Mouse (Mus musculus) hindbrain, embryonic 15.5 days (tissue): ENCODE results near the gene Nuak2. TPM values are rescaled to one million over a fixed set of nuclear protein-coding genes. Genes with fewer than 3 reads are reported as not detected.
"Not testable (repeated sequence)": the region's sequence is repeated elsewhere in the genome, so short reads cannot be mapped to it uniquely, and the experiment has no call there.

ENCODE experiments used
- ATAC-seq: fragments of 200-750 bp; cut with Nextera tagmentation; 2 replicates; pipeline ENCODE4 v1.8.0; 2017; ENCODE audit warnings: low read depth, moderate number of reproducible peaks, moderate TSS enrichment; ENCODE audit not compliant: low FRiP score
- H3K27ac ChIP-seq: fragments of 300-500 bp; sonication (generic); replicated peaks from 2 replicates; pipeline ENCODE4 v1.5.1; 2015; ENCODE audit warnings: mild to moderate bottlenecking, inconsistent platforms
- H3K27me3 ChIP-seq: fragments of 300-500 bp; sonication (generic); 2 replicates; pipeline ENCODE4 v1.6.1; 2015; ENCODE audit warnings: control low read depth, inconsistent platforms
- H3K36me3 ChIP-seq: fragments of 300-500 bp; sonication (generic); 2 replicates; pipeline ENCODE4 v1.6.1; 2015; ENCODE audit warnings: control low read depth, inconsistent platforms
- H3K4me1 ChIP-seq: fragments of 300-500 bp; sonication (generic); replicated peaks from 2 replicates; pipeline ENCODE4 v1.6.1; 2015; ENCODE audit warnings: control low read depth, inconsistent platforms
- H3K4me2 ChIP-seq: fragments of 300-500 bp; sonication (generic); 2 replicates; pipeline ENCODE4 v1.6.1; 2015; ENCODE audit warnings: moderate library complexity, mild to moderate bottlenecking, inconsistent platforms
- H3K4me3 ChIP-seq: fragments of 300-500 bp; sonication (generic); 2 replicates; pipeline ENCODE4 v1.5.1; 2015; ENCODE audit warnings: mild to moderate bottlenecking, inconsistent platforms
- H3K9ac ChIP-seq: fragments of 300-500 bp; sonication (generic); 2 replicates; pipeline ENCODE4 v1.6.1; 2015; ENCODE audit warnings: inconsistent platforms
- H3K9me3 ChIP-seq: fragments of 300-500 bp; sonication (generic); 2 replicates; pipeline ENCODE4 v1.6.1; 2016; ENCODE audit warnings: control low read depth, inconsistent platforms
- WGBS: fragments of 180-500 bp; shearing (Covaris S2); methylation state at CpG from one replicate; pipeline ENCODE4 v1.1.7; 2015; 5-methylcytosine and 5-hydroxymethylcytosine counted together
- polyA plus RNA-seq: library from polyadenylated mRNA; unstranded; fragments of >200 nt; fragmentation: Nextera tagmentation; extraction: Ambion mirVana; gene quantifications from 2 replicates; pipeline ENCODE4 v1.2.1, GENCODE M21; 2015

The Nuak2 gene
- 12.9 and 24.2 TPM in 2 replicates for polyA plus RNA-seq

DNA sequence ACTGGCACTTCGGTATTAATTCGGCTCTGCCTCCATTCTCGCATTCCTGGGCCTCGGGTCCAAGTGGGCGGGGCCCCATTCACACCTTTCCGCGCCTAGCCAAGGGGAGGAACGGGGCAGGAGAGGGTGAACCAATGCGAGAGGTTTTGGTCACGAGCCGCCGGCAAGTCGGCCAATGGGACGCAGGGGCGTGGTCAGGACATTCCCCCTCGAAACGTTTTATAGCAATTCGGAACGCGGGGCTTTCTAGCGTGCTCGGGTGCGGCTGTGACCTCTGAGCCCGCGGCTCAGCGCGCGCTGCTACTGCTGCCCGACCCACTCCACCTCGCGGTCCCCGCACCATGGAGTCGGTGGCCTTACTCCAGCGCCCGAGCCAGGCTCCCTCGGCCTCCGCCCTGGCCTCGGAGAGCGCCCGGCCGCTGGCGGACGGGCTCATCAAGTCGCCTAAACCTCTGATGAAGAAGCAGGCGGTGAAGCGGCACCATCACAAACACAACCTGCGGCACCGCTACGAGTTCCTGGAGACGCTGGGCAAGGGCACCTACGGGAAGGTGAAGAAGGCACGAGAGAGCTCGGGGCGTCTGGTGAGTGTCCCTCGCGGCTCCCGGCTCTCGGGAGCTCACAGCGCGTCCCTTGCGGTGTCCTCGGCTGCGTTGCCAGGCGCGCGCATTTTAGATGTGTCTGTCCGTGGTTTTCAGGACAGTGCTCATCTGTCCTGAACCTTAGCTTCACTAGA is at the start of gene Nuak2:
Nuak2 (plus strand) TSS at position 238 of the 736 bp plus-strand sequence.
- H3K27ac ChIP-seq = peak within 1 kb of the TSS; percentile 26
- peak; percentile 88 for ATAC-seq

DNA sequence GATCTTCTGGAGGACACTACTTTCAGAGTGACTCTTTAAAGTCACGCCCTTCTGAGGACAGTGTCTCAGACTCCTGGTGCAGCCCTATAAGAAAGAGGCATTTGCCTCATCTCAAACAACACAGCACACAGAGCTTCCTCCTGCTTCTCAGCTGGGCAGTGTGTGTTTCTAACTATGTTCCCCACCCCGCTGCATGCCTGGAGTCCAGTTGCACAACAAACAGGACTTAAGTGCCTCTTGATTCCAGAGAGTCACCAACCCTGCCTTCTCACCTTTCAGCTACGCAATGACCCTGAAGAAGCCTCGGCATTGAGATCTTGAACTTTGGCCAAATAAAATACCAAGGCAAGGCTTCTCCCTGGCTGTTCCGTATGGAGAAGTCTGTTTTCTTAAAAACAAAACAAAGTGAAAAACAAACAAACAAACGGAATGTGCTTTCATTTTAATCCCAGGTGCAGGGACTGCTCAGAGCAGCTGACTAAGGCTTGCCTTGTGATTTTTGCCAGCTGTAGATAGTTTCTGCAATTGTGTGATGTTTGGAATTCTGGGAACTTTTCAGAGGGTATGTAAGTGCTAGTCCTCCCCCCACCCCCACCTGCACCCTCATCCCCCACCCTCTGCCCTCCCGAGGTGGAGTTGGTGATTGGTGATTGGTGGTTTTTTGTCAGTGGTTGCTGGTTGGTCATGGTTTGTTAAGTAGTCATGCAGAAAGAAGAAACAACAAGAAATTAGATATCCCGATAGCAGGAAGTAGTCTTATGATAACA is 49.0 kb upstream of the Nuak2 start:
- Histone ChIP-seq H3K36me3 (no peaks in the 10 kb centered on the region), H3K27ac (no peak overlapping the region), H3K4me2 (no peak overlapping the region), H3K9ac (no peak overlapping the region), H3K4me3 (no peak overlapping the region), H3K9me3 (no peaks in the 10 kb centered on the region), H3K4me1 (peaks cover 12% of the 10 kb centered on the region), H3K27me3 (no peaks in the 10 kb centered on the region)
- no peak for ATAC-seq
- 66% methylated on average over 8 of the region's 8 CpGs for whole genome bisulfite sequencing

More for the DNA sequence above, at the start of gene Nuak2:
- Histone ChIP-seq H3K4me3 (peak within 1 kb of the TSS; percentile 73), H3K27me3 (peaks cover 5% of the 10 kb centered on the region; the same call in 1 of the 2 replicates), H3K4me2 (peak within 1 kb of the TSS; percentile 85), H3K9ac (peak within 1 kb of the TSS; percentile 70), H3K9me3 (no peaks in the 10 kb centered on the region), H3K36me3 (no peaks in the 10 kb centered on the region), H3K4me1 (peaks cover 44% of the 10 kb centered on the region)
- WGBS = 0% methylated on average over 67 of the region's 67 CpGs

DNA sequence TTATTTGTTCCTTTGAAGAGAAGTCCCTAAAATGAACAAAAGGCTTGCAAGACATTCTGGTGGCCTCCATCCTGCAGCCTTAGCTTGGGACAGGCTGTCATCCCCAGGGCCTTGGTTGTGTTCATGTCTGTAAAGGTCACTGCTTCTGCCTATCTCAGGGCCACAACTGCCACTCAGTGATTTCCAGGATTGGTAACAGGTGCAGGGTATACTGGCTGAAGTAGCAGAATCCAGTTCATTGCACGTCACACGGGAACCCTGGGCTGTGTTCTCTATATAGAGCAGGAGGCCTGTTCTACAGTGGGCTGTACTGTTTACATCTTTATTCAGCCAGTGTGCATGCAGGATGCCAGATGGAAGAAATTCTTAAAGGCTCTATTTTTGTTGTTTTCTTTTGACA is 48.0 kb upstream of the Nuak2 start:
- H3K4me2 ChIP-seq = no peak overlapping the region
- no peak overlapping the region for H3K4me3 ChIP-seq
- H3K36me3 ChIP-seq = no peaks in the 10 kb centered on the region
- 61% methylated on average over 2 of the region's 2 CpGs for WGBS
- H3K27ac ChIP-seq = no peak overlapping the region
- no peaks in the 10 kb centered on the region for H3K27me3 ChIP-seq
- no peak overlapping the region for H3K9ac ChIP-seq
- no peak for ATAC-seq
- H3K9me3 ChIP-seq = no peaks in the 10 kb centered on the region
- peaks cover 12% of the 10 kb centered on the region for H3K4me1 ChIP-seq

DNA sequence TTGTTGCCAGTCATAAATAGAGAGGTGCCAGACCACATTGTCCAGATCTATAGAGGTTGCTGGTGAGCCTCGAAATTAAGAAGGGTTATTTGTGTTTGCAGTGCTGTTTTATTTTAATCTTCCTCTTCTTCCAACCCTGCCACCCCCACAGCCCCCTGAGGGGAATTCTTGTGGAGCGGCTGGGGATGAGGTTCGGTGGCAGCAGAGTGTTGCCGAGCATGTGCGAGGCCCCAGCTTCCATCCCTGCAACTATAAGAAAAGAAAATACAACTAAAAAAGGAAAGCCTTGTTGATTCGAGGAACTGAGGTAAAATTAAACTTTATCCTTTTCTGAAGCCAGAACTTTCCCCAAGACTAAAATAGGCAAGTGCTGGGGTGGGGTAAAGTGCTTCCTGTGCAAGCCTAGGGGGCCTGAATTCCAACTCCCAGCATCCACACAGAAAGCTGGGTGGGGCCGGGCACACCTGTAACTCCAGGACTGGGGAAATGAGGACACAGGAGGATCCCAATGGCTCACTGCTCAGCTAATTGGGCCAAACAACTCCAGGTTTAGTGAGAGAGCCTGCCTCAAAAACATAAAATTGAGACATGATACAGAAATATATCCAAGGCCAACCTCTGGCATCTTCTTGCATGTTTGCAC is 47.4 kb upstream of the Nuak2 start:
- Histone ChIP-seq H3K36me3 (no peaks in the 10 kb centered on the region), H3K27ac (no peak overlapping the region), H3K9me3 (no peaks in the 10 kb centered on the region), H3K4me2 (no peak overlapping the region), H3K4me1 (peaks cover 12% of the 10 kb centered on the region), H3K9ac (no peak overlapping the region), H3K27me3 (no peaks in the 10 kb centered on the region), H3K4me3 (no peak overlapping the region)
- 64% methylated on average over 7 of the region's 7 CpGs for WGBS
- ATAC-seq = no peak

DNA sequence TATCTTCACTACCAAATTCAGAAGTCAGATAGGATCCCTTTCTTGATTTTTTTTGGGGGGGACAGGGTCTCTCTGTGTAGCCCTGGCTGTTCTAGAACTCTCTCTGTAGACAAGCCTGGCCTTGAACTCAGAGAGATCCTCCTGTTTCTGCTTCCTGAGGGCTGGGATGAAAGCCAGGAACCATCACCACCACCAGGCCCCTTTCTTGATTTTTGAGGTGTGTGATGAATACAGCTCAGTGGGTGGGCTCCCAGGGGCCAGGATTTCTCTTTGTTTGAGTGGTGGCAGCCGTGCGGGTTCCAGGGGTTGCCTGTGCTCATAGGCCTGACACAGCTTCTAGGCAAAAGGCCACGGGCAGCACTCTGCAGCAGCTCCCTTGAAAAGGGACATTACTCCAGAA is 44.7 kb upstream of the Nuak2 start:
- H3K9me3 ChIP-seq = no peaks in the 10 kb centered on the region
- ATAC-seq = no peak
- H3K36me3 ChIP-seq = no peaks in the 10 kb centered on the region

DNA sequence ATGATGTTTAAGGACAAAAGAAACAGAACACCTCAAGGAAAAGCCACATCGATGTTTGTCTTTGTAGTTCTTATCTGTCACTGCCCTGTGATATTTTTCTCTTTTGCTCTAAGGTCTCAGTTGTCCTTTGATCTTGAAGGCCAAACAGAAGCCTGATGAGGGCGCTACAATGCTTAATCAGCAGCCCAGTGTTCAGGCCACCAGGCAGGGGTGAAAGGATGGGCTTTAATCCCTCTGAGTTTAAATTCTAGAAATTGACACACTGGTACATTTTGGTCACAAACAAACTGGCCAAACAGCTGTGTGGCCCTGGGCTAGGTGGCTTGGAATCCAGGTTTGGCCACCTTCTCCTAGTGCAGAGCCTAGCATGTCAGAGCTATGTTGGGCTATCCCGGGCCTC is 39.2 kb upstream of the Nuak2 start:
- no peak overlapping the region for H3K9ac ChIP-seq
- H3K4me1 ChIP-seq = peaks cover 7% of the 10 kb centered on the region; the same call in 1 of the 2 replicates
- no peaks in the 10 kb centered on the region; the same call in 1 of the 2 replicates for H3K27me3 ChIP-seq
- H3K4me3 ChIP-seq = no peak overlapping the region
- H3K4me2 ChIP-seq = no peak overlapping the region
- no peaks in the 10 kb centered on the region for H3K9me3 ChIP-seq
- WGBS = 79% methylated on average over 3 of the region's 3 CpGs
- no peak for ATAC-seq
- no peaks in the 10 kb centered on the region for H3K36me3 ChIP-seq
- H3K27ac ChIP-seq = no peak overlapping the region

More for the DNA sequence above, 44.7 kb upstream of the Nuak2 start:
- WGBS = 46% methylated on average over 3 of the region's 3 CpGs
- Histone ChIP-seq H3K9ac (no peak overlapping the region), H3K4me3 (no peak overlapping the region), H3K4me1 (peaks cover 7% of the 10 kb centered on the region), H3K27me3 (no peaks in the 10 kb centered on the region), H3K4me2 (no peak overlapping the region), H3K27ac (no peak overlapping the region)

DNA sequence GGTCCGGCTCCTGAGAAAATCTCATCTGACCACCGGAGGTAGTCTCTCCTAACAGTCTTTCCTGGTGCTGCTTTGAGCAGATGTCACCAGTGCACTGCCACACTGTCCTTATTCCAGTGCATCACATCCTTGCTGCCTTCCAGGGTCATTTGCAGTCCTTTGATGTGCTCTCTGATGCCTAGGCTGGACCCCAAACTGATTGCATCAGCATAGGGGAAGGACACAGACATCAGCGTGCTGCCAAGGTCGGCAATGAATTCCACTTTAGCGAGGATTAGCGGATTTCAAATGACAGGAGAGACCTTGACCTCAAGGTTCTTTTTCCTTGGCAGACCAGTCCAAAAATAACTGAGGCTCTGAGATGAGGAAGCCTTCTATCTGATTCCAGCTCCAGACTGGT is 38.8 kb upstream of the Nuak2 start:
- no peak overlapping the region for H3K4me2 ChIP-seq
- H3K27me3 ChIP-seq = no peaks in the 10 kb centered on the region; the same call in 1 of the 2 replicates
- H3K27ac ChIP-seq = no peak overlapping the region
- 78% methylated on average over 6 of the region's 6 CpGs for WGBS
- H3K9me3 ChIP-seq = no peaks in the 10 kb centered on the region
- no peak overlapping the region for H3K9ac ChIP-seq
- no peak overlapping the region for H3K4me3 ChIP-seq
- peaks cover 12% of the 10 kb centered on the region for H3K4me1 ChIP-seq
- no peaks in the 10 kb centered on the region for H3K36me3 ChIP-seq
- ATAC-seq = no peak

DNA sequence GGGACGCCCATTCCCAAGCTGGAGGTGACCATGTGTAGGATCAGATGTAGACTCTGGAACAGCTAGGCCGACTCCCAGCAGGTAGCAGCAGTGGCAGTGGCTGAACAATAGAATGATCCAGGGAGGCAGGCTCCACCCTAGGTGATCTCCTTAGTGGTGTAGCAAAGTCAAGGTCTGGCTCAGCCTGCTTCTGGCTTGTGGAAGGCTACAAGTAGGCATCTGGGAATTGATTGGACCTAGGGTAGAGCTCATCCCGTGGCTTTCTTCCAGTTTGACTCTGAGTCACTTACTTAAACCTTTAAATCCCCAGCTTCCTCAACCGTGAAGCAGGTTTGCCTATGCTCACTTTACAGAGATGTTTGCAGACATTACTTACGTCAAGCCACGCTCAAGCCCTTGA is 35.3 kb upstream of the Nuak2 start:
- H3K4me1 ChIP-seq = peaks cover 30% of the 10 kb centered on the region
- not testable (repeated sequence) for ATAC-seq, H3K4me3 ChIP-seq, H3K27me3 ChIP-seq, H3K27ac ChIP-seq, H3K36me3 ChIP-seq, H3K9ac ChIP-seq, H3K9me3 ChIP-seq, H3K4me2 ChIP-seq
- WGBS = 80% methylated on average over 6 of the region's 6 CpGs

DNA sequence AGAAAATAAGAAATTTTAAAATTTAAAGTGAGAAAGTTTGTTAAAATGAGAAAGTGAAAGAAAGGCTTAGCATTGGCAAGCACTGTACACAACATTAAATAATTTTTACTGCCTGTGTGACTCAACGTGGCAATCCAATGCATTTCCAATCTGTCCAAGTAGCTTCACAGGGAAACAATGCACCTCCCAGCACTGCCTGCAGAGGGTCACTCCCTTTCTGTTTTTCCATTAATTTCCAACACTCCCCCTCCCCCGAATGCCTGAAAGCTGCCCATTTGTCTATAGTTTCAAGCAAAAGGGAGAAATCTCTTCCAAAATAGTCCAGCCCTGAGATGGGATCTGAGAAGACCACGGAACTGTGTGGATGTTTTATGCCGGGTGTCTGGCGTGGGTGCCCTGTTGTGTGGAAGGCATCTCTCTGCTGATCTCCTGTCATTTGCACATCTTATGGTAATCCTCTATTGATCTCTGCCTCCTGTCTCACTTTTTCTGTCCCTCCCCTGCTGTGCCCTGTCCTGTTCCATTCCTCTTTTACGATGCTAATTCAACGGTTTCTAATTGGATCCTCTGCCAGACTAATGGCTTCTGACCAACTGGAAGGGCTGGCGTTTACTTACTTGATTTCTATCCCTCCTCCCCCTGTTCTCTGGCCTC is 34.3 kb upstream of the Nuak2 start:
- no peaks in the 10 kb centered on the region for H3K9me3 ChIP-seq
- H3K4me1 ChIP-seq = peaks cover 30% of the 10 kb centered on the region
- no peaks in the 10 kb centered on the region; the same call in 1 of the 2 replicates for H3K27me3 ChIP-seq
- peak overlapping the region; percentile 11; the same call in 1 of the 2 replicates for H3K4me2 ChIP-seq
- ATAC-seq = peak; percentile 5; the same call in 1 of the 2 replicates
- H3K4me3 ChIP-seq = no peak overlapping the region
- H3K27ac ChIP-seq = peak overlapping the region; percentile 17; the same call in 1 of the 2 replicates
- no peaks in the 10 kb centered on the region for H3K36me3 ChIP-seq
- no peak overlapping the region for H3K9ac ChIP-seq
- WGBS = 7% methylated on average over 8 of the region's 8 CpGs

DNA sequence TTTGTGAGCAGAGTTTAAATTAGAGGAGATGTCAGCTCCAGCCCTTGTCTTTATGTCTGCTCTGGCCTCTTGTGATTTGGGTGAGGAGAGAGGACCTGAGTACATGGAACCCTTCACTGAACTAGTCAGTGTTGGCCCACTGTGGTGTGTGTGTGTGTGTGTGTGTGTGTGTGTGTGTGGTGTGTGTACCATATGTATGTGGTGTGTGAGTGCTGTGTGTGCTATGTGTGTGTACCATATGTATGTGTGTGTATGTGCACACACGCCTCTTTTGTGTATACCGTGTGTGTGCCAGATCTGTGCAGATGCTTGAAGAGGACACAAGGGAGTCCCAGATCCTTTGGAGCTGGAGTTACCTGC is 33.8 kb upstream of the Nuak2 start:
- Histone ChIP-seq H3K27ac (peak overlapping the region; percentile 17; the same call in 1 of the 2 replicates), H3K27me3 (no peaks in the 10 kb centered on the region; the same call in 1 of the 2 replicates), H3K9me3 (no peaks in the 10 kb centered on the region), H3K9ac (no peak overlapping the region), H3K4me3 (no peak overlapping the region), H3K4me2 (no peak overlapping the region), H3K36me3 (no peaks in the 10 kb centered on the region), H3K4me1 (peaks cover 30% of the 10 kb centered on the region)
- WGBS = 82% methylated on average over 2 of the region's 2 CpGs
- peak; percentile 21; the same call in 1 of the 2 replicates for ATAC-seq

DNA sequence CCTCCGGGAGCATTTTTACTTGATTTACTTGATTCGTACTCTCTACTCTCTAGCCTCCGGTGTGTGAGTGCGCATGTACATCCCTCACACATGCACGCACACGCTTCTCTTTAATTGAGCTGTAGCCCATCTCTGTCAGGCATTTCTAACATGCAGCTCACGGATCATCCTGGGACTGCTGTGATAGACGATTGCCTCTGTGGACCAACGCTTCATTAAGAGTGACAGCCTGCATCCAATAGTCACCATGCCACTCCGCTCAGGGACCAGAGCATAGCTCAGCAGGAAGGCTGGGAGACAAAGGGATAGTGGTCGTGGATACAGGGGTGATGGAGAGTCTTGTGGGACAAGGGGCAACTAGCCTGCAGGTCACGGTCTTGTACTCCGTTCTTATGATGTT is 32.9 kb upstream of the Nuak2 start:
- Histone ChIP-seq H3K9ac (no peak overlapping the region), H3K4me3 (no peak overlapping the region), H3K4me1 (peaks cover 37% of the 10 kb centered on the region), H3K4me2 (no peak overlapping the region), H3K36me3 (no peaks in the 10 kb centered on the region), H3K27me3 (no peaks in the 10 kb centered on the region; the same call in 1 of the 2 replicates), H3K27ac (peak overlapping the region; percentile 52), H3K9me3 (no peaks in the 10 kb centered on the region)
- ATAC-seq = peak; percentile 64
- 20% methylated on average over 13 of the region's 13 CpGs for WGBS
